Mouse (Mus musculus): ENCODE data around the gene Apom.

Apom gene

GRCm38 (mm10) chr17:35094475-35095365, 37.1 kb downstream of the Apom start:
- no peak for DNase-seq

- DNase-seq, result no peak
Measured at GRCm38 (mm10) chr17:35092403-35093198, 39.2 kb downstream of the Apom start.

- peak; percentile 96 for DNase-seq
Measured at GRCm38 (mm10) chr17:35090166-35090932, 41.5 kb downstream of the Apom start.

- DNase-seq, result peak; percentile 96
Measured at GRCm38 (mm10) chr17:35088825-35089644, 42.8 kb downstream of the Apom start, which contains the start of gene Abhd16a. TSS of gene Abhd16a (plus strand) at chr17:35089263.

GRCm38 (mm10) chr17:35088151-35088550, 43.7 kb downstream of the Apom start:
- DNase-seq, result no peak

- DNase-seq, result no peak
Measured at GRCm38 (mm10) chr17:35085208-35085865, 46.5 kb downstream of the Apom start, which contains the start of gene Ly6g6f. TSS of gene Ly6g6f (minus strand) at chr17:35085610.

GRCm38 (mm10) chr17:35083929-35084497, 47.8 kb downstream of the Apom start:
- no peak for DNase-seq

- DNase-seq, result peak; percentile 86
Measured at GRCm38 (mm10) chr17:35082841-35083576, 48.8 kb downstream of the Apom start.

GRCm38 (mm10) chr17:35080710-35081109, 51.1 kb downstream of the Apom start:
- no peak for DNase-seq

GRCm38 (mm10) chr17:35080248-35080647, 51.6 kb downstream of the Apom start:
- DNase-seq, result no peak

GRCm38 (mm10) chr17:35079778-35080177, 52.1 kb downstream of the Apom start:
- DNase-seq, result no peak

All from cerebellum, adult 11-12 months (tissue).